Mouse (Mus musculus): Measurements from ENCODE around the gene Gm10645. TPM values are rescaled to one million over a fixed set of nuclear protein-coding genes. Genes with fewer than 3 reads are reported as not detected.

The Gm10645 gene
- polyA plus RNA-seq, 1 experiment from 2014 or later = 3.5 TPM

DNA sequence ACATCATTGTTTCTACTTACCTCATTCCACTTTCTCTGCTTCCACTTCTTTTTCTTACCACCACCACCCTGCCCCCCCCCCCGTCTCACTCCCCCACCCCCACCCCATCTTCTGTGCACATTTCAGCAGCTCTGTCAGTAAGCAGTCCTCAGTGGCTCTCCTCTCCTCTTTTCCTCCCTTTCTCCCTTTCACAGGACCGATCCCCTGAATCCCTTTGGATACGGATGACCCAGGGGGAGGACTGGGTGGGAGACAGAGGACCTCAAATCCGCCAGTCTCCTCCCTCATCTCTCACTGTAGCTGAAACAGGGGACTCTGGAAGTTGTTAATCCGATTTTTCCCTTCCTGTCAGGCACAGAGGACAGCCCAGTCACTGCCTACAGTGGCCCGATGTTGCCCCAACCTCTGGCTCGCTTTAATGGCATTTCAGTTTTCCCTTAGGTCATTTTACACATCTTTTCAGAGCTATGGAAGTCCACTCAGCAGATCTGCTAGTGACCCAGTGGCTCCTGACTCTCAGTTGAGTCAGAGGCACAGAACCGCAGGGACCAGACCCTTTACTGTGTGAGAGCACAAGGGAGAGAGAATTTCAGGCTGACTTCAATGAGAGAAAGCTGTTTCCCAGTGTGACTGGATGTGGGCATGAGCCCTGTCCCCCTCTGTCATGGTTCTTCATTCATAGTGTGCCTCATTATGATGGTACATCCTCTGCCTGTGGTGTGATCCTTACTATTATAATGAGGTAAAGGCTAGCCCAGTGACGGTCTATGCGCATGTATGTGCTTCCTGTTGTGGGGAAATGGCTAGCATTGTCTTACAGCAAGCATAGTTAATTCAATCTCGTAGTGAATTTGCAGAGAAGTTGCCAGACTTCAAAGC, 11.6 kb upstream of the Gm10645 start:
- Histone ChIP-seq H3K27ac (replicated peaks; ENCODE audit: low read depth, low read length) (0 out of 2 replicates have a peak overlapping the region, but pooled peaks have one; percentile 6), H3K9me3 (replicated peaks; ENCODE audit: control insufficient read depth, low read length) (no peaks in the 10 kb centered on the region), H3K4me3 (ENCODE audit: low read depth, low read length) (no peak overlapping the region), H3K36me3 (replicated peaks; ENCODE audit: control insufficient read depth, insufficient read depth, low read depth, low read length) (no peaks in the 10 kb centered on the region), H3K4me1 (ENCODE audit: control insufficient read depth, insufficient read depth, low read length) (no peaks in the 10 kb centered on the region), H3K4me2 (ENCODE audit: low read depth, low read length) (no peak overlapping the region), H3K27me3 (ENCODE audit: control insufficient read depth, insufficient read depth, low read length) (no peaks in the 10 kb centered on the region), H3K9ac (replicated peaks; ENCODE audit: low read length) (0 out of 2 replicates have a peak overlapping the region, but pooled peaks have one; percentile 11)
- ATAC-seq (replicated peaks; ENCODE audit: insufficient number of reproducible peaks, low FRiP score, low TSS enrichment, low read depth) = peak; percentile 54
- 23% methylated on average over 11 of the region's 11 CpGs for WGBS
- no peak for DNase-seq (ENCODE audit: low spot score)

DNA sequence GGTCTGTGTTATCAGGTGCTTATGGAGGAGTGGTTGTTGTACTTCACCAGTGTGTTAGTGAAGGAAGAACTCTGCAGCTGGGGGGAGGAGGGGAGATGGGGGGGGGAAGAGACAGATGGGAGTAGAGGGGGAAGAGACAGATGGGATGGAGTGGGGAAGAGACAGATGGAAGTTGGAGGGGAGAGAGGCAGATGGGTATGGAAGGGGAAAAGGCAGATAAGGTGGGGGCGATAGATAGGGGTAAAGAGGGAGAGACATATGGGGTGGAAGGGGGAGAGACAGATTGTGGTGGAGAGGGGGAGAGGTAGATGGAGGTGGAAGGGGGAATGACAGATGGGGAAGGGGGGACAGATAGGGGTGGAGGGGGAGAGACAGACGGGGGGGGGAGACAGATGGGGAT, 10.8 kb upstream of the Gm10645 start:
- H3K4me3 ChIP-seq (ENCODE audit: low read depth, low read length) = no peak overlapping the region
- no peaks in the 10 kb centered on the region for H3K27me3 ChIP-seq (ENCODE audit: control insufficient read depth, insufficient read depth, low read length)
- no peaks in the 10 kb centered on the region for H3K36me3 ChIP-seq (replicated peaks; ENCODE audit: control insufficient read depth, insufficient read depth, low read depth, low read length)
- DNase-seq (ENCODE audit: low spot score) = no peak
- no peak overlapping the region for H3K9ac ChIP-seq (replicated peaks; ENCODE audit: low read length)
- no peak overlapping the region for H3K4me2 ChIP-seq (ENCODE audit: low read depth, low read length)
- H3K9me3 ChIP-seq (replicated peaks; ENCODE audit: control insufficient read depth, low read length) = no peaks in the 10 kb centered on the region
- ATAC-seq (replicated peaks; ENCODE audit: insufficient number of reproducible peaks, low FRiP score, low TSS enrichment, low read depth) = peak; percentile 63
- 62% methylated on average over 2 of the region's 2 CpGs for WGBS
- H3K27ac ChIP-seq (replicated peaks; ENCODE audit: low read depth, low read length) = no peak overlapping the region
- H3K4me1 ChIP-seq (ENCODE audit: control insufficient read depth, insufficient read depth, low read length) = no peaks in the 10 kb centered on the region

DNA sequence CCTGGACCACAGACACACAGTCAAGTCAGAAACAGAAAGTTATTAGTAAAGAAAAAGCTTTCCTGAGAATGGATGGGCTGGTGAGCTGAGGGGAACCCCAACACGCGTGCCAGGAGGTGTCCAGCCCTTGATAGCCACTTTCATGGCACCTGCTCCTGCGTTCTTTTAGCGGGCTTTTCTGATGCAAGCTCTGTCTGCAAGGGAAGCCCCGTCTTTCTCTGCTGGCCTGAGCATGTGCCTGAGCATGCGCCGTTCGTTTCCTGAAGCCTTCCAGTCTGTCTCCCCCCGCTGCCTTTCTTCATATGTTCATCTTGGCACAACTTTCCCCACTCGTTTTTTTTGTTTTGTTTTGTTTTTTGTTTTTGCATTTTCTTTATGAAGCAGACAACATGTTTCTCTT, 9.7 kb upstream of the Gm10645 start:
- H3K4me1 ChIP-seq (ENCODE audit: control insufficient read depth, insufficient read depth, low read length) = no peaks in the 10 kb centered on the region
- H3K27me3 ChIP-seq (ENCODE audit: control insufficient read depth, insufficient read depth, low read length) = no peaks in the 10 kb centered on the region
- DNase-seq (ENCODE audit: low spot score) (no peak), ATAC-seq (replicated peaks; ENCODE audit: insufficient number of reproducible peaks, low FRiP score, low TSS enrichment, low read depth) (no peak)
- H3K9ac ChIP-seq (replicated peaks; ENCODE audit: low read length) = no peak overlapping the region
- H3K27ac ChIP-seq (replicated peaks; ENCODE audit: low read depth, low read length) = no peak overlapping the region
- WGBS = 80% methylated on average over 10 of the region's 10 CpGs
- H3K9me3 ChIP-seq (replicated peaks; ENCODE audit: control insufficient read depth, low read length) = no peaks in the 10 kb centered on the region
- no peak overlapping the region for H3K4me2 ChIP-seq (ENCODE audit: low read depth, low read length)
- H3K36me3 ChIP-seq (replicated peaks; ENCODE audit: control insufficient read depth, insufficient read depth, low read depth, low read length) = no peaks in the 10 kb centered on the region
- no peak overlapping the region for H3K4me3 ChIP-seq (ENCODE audit: low read depth, low read length)

DNA sequence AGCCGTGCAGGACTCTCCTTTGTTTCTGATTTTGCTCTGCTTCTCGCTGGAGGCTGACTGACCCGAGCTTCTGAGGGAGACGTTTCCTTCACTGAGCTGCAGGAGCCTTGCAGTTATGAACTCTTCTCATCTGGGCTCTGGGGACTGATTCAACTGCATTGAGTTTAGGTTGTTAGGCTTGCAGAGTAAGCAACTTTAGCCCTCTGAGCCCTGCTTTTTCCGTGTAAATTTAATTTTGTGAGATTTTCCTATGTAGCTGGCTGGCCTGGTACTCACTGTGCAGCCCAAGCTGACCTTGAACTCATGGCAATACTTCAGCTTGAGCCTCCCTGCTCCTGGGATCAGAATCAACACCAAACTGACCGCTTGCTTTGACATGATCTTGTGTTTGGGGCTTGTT, 4.9 kb upstream of the Gm10645 start:
- no peaks in the 10 kb centered on the region for H3K27me3 ChIP-seq (ENCODE audit: control insufficient read depth, insufficient read depth, low read length)
- no peak overlapping the region for H3K4me3 ChIP-seq (ENCODE audit: low read depth, low read length)
- H3K9me3 ChIP-seq (replicated peaks; ENCODE audit: control insufficient read depth, low read length) = no peaks in the 10 kb centered on the region
- H3K27ac ChIP-seq (replicated peaks; ENCODE audit: low read depth, low read length) = no peak overlapping the region
- DNase-seq (ENCODE audit: low spot score) = no peak
- H3K4me1 ChIP-seq (ENCODE audit: control insufficient read depth, insufficient read depth, low read length) = no peaks in the 10 kb centered on the region
- no peaks in the 10 kb centered on the region for H3K36me3 ChIP-seq (replicated peaks; ENCODE audit: control insufficient read depth, insufficient read depth, low read depth, low read length)
- ATAC-seq (replicated peaks; ENCODE audit: insufficient number of reproducible peaks, low FRiP score, low TSS enrichment, low read depth) = no peak
- H3K9ac ChIP-seq (replicated peaks; ENCODE audit: low read length) = no peak overlapping the region
- no peak overlapping the region for H3K4me2 ChIP-seq (ENCODE audit: low read depth, low read length)
- 49% methylated on average over 6 of the region's 6 CpGs for WGBS

DNA sequence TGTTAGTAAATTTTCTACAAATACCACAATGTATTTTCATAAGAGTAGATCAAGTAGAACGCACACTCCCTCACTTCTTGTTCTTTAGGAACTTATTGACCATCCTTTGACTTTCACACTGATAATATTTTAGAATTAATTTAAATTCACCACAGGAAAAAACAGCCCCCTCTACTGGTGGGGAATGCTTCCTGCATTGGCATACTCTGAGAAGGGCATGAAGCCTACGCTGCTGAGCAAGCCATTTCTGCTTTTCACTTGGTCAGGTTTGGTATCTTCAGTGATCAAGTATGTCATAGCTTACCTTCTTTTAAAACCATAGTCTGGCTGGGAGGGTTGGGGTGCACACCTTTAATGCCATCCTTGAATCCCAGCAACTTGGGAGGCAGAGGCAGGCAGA, 3.7 kb upstream of the Gm10645 start:
- no peak overlapping the region for H3K27ac ChIP-seq (replicated peaks; ENCODE audit: low read depth, low read length)
- no peak for DNase-seq (ENCODE audit: low spot score)
- no peaks in the 10 kb centered on the region for H3K36me3 ChIP-seq (replicated peaks; ENCODE audit: control insufficient read depth, insufficient read depth, low read depth, low read length)
- 83% methylated on average over 2 of the region's 2 CpGs for WGBS
- H3K9ac ChIP-seq (replicated peaks; ENCODE audit: low read length) = no peak overlapping the region
- no peaks in the 10 kb centered on the region for H3K27me3 ChIP-seq (ENCODE audit: control insufficient read depth, insufficient read depth, low read length)
- no peak for ATAC-seq (replicated peaks; ENCODE audit: insufficient number of reproducible peaks, low FRiP score, low TSS enrichment, low read depth)
- H3K4me1 ChIP-seq (ENCODE audit: control insufficient read depth, insufficient read depth, low read length) = no peaks in the 10 kb centered on the region
- H3K4me3 ChIP-seq (ENCODE audit: low read depth, low read length) = no peak overlapping the region
- no peaks in the 10 kb centered on the region for H3K9me3 ChIP-seq (replicated peaks; ENCODE audit: control insufficient read depth, low read length)
- no peak overlapping the region for H3K4me2 ChIP-seq (ENCODE audit: low read depth, low read length)

DNA sequence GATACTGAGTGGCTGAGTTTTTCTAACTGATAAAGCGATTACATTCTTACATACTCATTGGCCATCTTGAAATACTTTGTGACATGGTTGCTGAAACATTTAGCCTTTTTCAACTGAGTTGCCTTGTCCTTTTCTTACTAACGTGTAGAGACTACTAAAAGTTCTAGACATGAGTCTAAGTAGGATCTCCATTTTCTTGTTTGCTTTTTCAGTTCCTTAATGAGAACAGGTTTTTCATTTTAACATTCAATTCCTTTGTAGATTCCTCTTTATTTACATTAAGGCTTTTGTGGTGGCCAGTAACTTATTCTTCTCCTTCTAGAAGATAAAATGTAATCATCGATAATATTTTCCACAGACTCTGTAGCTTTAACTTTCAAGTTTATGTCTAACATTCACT, 3.2 kb upstream of the Gm10645 start:
- no peak for DNase-seq (ENCODE audit: low spot score)
- Histone ChIP-seq H3K36me3 (replicated peaks; ENCODE audit: control insufficient read depth, insufficient read depth, low read depth, low read length) (no peaks in the 10 kb centered on the region), H3K9me3 (replicated peaks; ENCODE audit: control insufficient read depth, low read length) (no peaks in the 10 kb centered on the region), H3K4me1 (ENCODE audit: control insufficient read depth, insufficient read depth, low read length) (no peaks in the 10 kb centered on the region), H3K4me3 (ENCODE audit: low read depth, low read length) (no peak overlapping the region), H3K9ac (replicated peaks; ENCODE audit: low read length) (no peak overlapping the region), H3K27ac (replicated peaks; ENCODE audit: low read depth, low read length) (no peak overlapping the region), H3K27me3 (ENCODE audit: control insufficient read depth, insufficient read depth, low read length) (no peaks in the 10 kb centered on the region), H3K4me2 (ENCODE audit: low read depth, low read length) (no peak overlapping the region)
- no peak for ATAC-seq (replicated peaks; ENCODE audit: insufficient number of reproducible peaks, low FRiP score, low TSS enrichment, low read depth)
- 89% methylated on average over 3 of the region's 3 CpGs for WGBS

DNA sequence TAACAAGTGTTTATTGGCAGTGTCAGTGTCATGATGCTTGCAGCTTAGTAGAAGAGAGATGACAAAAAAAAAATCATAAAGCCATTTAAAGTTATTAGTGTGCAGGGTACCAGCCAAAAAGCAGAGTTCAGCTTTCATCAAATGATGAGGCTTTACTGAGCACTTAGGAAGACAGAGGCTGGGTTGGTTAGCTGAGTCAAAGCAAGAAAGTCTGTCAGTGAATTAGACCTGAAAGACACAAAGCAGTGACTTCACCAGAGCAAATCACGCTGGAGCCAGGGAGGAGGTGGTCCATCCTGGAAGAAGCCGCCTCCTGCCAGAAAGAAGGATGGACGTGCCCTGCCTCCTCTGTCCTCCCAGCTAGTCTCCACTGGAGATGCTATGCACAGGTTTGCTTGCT, 2.0 kb upstream of the Gm10645 start:
- H3K4me3 ChIP-seq (ENCODE audit: low read depth, low read length) = no peak overlapping the region
- H3K9ac ChIP-seq (replicated peaks; ENCODE audit: low read length) = no peak overlapping the region
- no peaks in the 10 kb centered on the region for H3K9me3 ChIP-seq (replicated peaks; ENCODE audit: control insufficient read depth, low read length)
- H3K36me3 ChIP-seq (replicated peaks; ENCODE audit: control insufficient read depth, insufficient read depth, low read depth, low read length) = no peaks in the 10 kb centered on the region
- H3K27ac ChIP-seq (replicated peaks; ENCODE audit: low read depth, low read length) = no peak overlapping the region
- DNase-seq (ENCODE audit: low spot score) (no peak), ATAC-seq (replicated peaks; ENCODE audit: insufficient number of reproducible peaks, low FRiP score, low TSS enrichment, low read depth) (no peak)
- no peak overlapping the region for H3K4me2 ChIP-seq (ENCODE audit: low read depth, low read length)
- 62% methylated on average over 3 of the region's 3 CpGs for WGBS
- H3K4me1 ChIP-seq (ENCODE audit: control insufficient read depth, insufficient read depth, low read length) = no peaks in the 10 kb centered on the region
- no peaks in the 10 kb centered on the region for H3K27me3 ChIP-seq (ENCODE audit: control insufficient read depth, insufficient read depth, low read length)

DNA sequence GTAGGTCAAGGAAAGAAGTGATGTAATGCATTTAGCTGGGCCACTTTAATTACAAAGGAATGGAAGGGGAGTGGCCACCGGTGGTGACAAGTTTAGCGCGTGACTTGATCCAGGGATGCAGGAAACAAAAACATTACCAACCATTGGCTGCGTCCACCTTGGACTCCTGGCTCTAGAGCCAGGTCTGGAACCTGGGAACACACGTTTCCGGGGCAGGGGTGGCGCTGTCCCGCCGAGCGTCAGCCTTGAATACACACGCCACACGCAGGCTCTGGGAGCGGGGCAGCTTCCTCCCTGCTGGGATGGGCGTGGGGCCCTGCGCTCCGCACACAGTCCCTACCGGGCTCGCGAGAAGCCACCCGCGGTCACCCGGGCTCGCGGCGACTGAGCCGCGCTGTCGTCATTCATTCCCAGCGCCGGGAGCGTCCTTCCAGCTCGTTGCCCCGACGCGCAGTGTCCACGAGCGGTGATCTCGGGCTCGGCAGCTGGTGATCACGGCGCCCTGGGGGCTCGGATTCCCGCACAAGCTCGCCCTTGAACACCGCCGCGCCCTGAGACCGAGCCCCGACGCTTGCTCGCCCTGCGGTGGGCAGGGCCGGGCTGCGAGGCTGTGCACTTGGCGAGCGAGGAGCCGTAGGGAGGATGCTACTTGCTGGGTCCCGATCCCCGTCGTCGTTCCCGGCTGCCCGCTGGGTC, 587 bp downstream of the Gm10645 start, which contains the start of gene Tbc1d9:
TSS of gene Tbc1d9 (plus strand) at position 118 of the 696 bp plus-strand sequence.
- H3K36me3 ChIP-seq (replicated peaks; ENCODE audit: control insufficient read depth, insufficient read depth, low read depth, low read length) = no peaks in the 10 kb centered on the region
- H3K9ac ChIP-seq (replicated peaks; ENCODE audit: low read length) = peak within 1 kb of the TSS; percentile 55
- peak within 1 kb of the TSS; percentile 71 for H3K27ac ChIP-seq (replicated peaks; ENCODE audit: low read depth, low read length)
- H3K9me3 ChIP-seq (replicated peaks; ENCODE audit: control insufficient read depth, low read length) = no peaks in the 10 kb centered on the region
- peak; percentile 95 for ATAC-seq (replicated peaks; ENCODE audit: insufficient number of reproducible peaks, low FRiP score, low TSS enrichment, low read depth)
- peak within 1 kb of the TSS; percentile 72 for H3K4me3 ChIP-seq (ENCODE audit: low read depth, low read length)
- peak within 1 kb of the TSS; percentile 93 for H3K4me2 ChIP-seq (ENCODE audit: low read depth, low read length)
- no peaks in the 10 kb centered on the region for H3K27me3 ChIP-seq (ENCODE audit: control insufficient read depth, insufficient read depth, low read length)
- no peaks in the 10 kb centered on the region for H3K4me1 ChIP-seq (ENCODE audit: control insufficient read depth, insufficient read depth, low read length)
- WGBS = under 1% methylated on average over 54 of the region's 63 CpGs
- DNase-seq (ENCODE audit: low spot score) = peak; percentile 75
